Mouse (Mus musculus) liver, postnatal 0 days (tissue): ENCODE measurements at regions not wholly inside any gene's neighbourhood (a gene's known extent, or its start where the extent isn't known, plus 50 kb on each side); places are given as distances from the start of the nearest gene placed in this dataset.

Experiments
- ATAC-seq: fragments of 200-750 bp; cut with Nextera tagmentation; 2 replicates; pipeline ENCODE4 v1.8.0; 2017; ENCODE audit warnings: mild to moderate bottlenecking, moderate library complexity
- DNase-seq: peaks from one replicate; pipeline ENCODE4 v3.0.0-alpha.2; 2016
- H3K27ac ChIP-seq: fragments of 300-500 bp; sonication (generic); 2 replicates; pipeline ENCODE4 v1.5.1; 2014; ENCODE audit warnings: antibody characterized with exemption, moderate library complexity, mild to moderate bottlenecking, low read depth
- H3K27me3 ChIP-seq: fragments of 300-500 bp; sonication (generic); 2 replicates; pipeline ENCODE4 v1.6.1; 2014; ENCODE audit warnings: low read length, control low read depth, mixed read lengths; ENCODE audit not compliant: insufficient read depth
- H3K36me3 ChIP-seq: fragments of 300-500 bp; sonication (generic); replicated peaks from 2 replicates; pipeline ENCODE4 v1.6.1; 2014; ENCODE audit warnings: mild to moderate bottlenecking, control low read depth, low read length, moderate library complexity, mixed read lengths; ENCODE audit not compliant: insufficient read depth
- H3K4me1 ChIP-seq: fragments of 300-500 bp; sonication (generic); 2 replicates; pipeline ENCODE4 v1.6.1; 2014; ENCODE audit warnings: antibody characterized with exemption, mild to moderate bottlenecking, control low read depth; ENCODE audit not compliant: insufficient read depth
- H3K4me2 ChIP-seq: fragments of 300-500 bp; sonication (generic); 2 replicates; pipeline ENCODE4 v1.6.1; 2014; ENCODE audit warnings: low read depth, mild to moderate bottlenecking, low read length, moderate library complexity, mixed read lengths
- H3K4me3 ChIP-seq: fragments of 300-500 bp; sonication (generic); 2 replicates; pipeline ENCODE4 v1.5.1; 2014; ENCODE audit warnings: low read depth, low read length
- H3K9ac ChIP-seq: fragments of 300-500 bp; sonication (generic); replicated peaks from 2 replicates; pipeline ENCODE4 v1.6.1; 2014; ENCODE audit warnings: mild to moderate bottlenecking, moderate library complexity
- H3K9me3 ChIP-seq: fragments of 300-500 bp; sonication (generic); 2 replicates; pipeline ENCODE4 v1.6.1; 2016; ENCODE audit warnings: mild to moderate bottlenecking, control low read depth, low read length, mixed read lengths
- CTCF ChIP-seq: sonication (generic); IDR thresholded peaks from 2 replicates; pipeline ENCODE4 v1.5.1; 2016; ENCODE audit warnings: antibody characterized with exemption, low read depth
- EP300 ChIP-seq: IDR thresholded peaks from 2 replicates; pipeline ENCODE4 v1.6.1; 2016; ENCODE audit warnings: antibody characterized with exemption, low read depth, mild to moderate bottlenecking
- WGBS: fragments of 180-500 bp; shearing (Covaris S2); extraction: QIAGEN DNeasy Blood & Tissue Kit; methylation state at CpG from one replicate; pipeline ENCODE4 v1.1.7; 2014; ENCODE audit not compliant: insufficient replicate concordance; 5-methylcytosine and 5-hydroxymethylcytosine counted together

- no peak for DNase-seq
- TF ChIP-seq EP300, result no peak
- TF ChIP-seq CTCF, result no peak
- no peaks in the 10 kb centered on the region for H3K36me3 ChIP-seq
- no peaks in the 10 kb centered on the region for H3K9me3 ChIP-seq
- H3K9ac ChIP-seq, result no peak overlapping the region
- H3K4me2 ChIP-seq, result no peak overlapping the region
- no peaks in the 10 kb centered on the region for H3K27me3 ChIP-seq
- no peaks in the 10 kb centered on the region for H3K4me1 ChIP-seq
- no peak for ATAC-seq
- H3K4me3 ChIP-seq, result no peak overlapping the region
- no peak overlapping the region for H3K27ac ChIP-seq
- 59% methylated on average over 4 of the region's 4 CpGs for WGBS
Observed at GRCm38 (mm10) chr15:52156779-52157178, 1727.9 kb upstream of the Gm7489 start.

GRCm38 (mm10) chr15:52160181-52161088 lies 1724.3 kb upstream of the Gm7489 start:
- H3K4me3 ChIP-seq, result no peak overlapping the region
- H3K36me3 ChIP-seq, result no peaks in the 10 kb centered on the region
- WGBS, result 23% methylated on average over 18 of the region's 18 CpGs
- no peaks in the 10 kb centered on the region for H3K4me1 ChIP-seq
- 0 out of 2 replicates have a peak overlapping the region, but pooled peaks have one; percentile 24 for H3K4me2 ChIP-seq
- DNase-seq (peak; percentile 73), ATAC-seq (peak; percentile 71)
- TF ChIP-seq CTCF, result peak; percentile 81
- no peak for TF ChIP-seq EP300
- no peaks in the 10 kb centered on the region for H3K27me3 ChIP-seq
- H3K27ac ChIP-seq, result no peak overlapping the region
- H3K9me3 ChIP-seq, result no peaks in the 10 kb centered on the region
- H3K9ac ChIP-seq, result no peak overlapping the region

- H3K4me1 ChIP-seq, result no peaks in the 10 kb centered on the region
- no peak overlapping the region for H3K9ac ChIP-seq
- DNase-seq (no peak), ATAC-seq (peak; percentile 63)
- no peak overlapping the region for H3K4me2 ChIP-seq
- no peaks in the 10 kb centered on the region for H3K9me3 ChIP-seq
- H3K36me3 ChIP-seq, result no peaks in the 10 kb centered on the region
- TF ChIP-seq CTCF, result no peak
- TF ChIP-seq EP300, result no peak
- no peak overlapping the region for H3K4me3 ChIP-seq
- H3K27ac ChIP-seq, result no peak overlapping the region
- H3K27me3 ChIP-seq, result no peaks in the 10 kb centered on the region
- 16% methylated on average over 3 of the region's 3 CpGs for WGBS
Observed at GRCm38 (mm10) chr15:52161089-52161442, 1723.6 kb upstream of the Gm7489 start.

GRCm38 (mm10) chr15:52161568-52162316 lies 1723.0 kb upstream of the Gm7489 start:
- no peaks in the 10 kb centered on the region for H3K9me3 ChIP-seq
- no peak overlapping the region for H3K27ac ChIP-seq
- peaks cover 4% of the 10 kb centered on the region; the same call in 1 of the 2 replicates for H3K4me1 ChIP-seq
- H3K36me3 ChIP-seq, result no peaks in the 10 kb centered on the region
- H3K27me3 ChIP-seq, result no peaks in the 10 kb centered on the region
- H3K4me3 ChIP-seq, result no peak overlapping the region
- ATAC-seq (no peak), DNase-seq (no peak)
- 0 out of 2 replicates have a peak overlapping the region, but pooled peaks have one; percentile 15 for H3K4me2 ChIP-seq
- WGBS, result 47% methylated on average over 19 of the region's 19 CpGs
- no peak for TF ChIP-seq CTCF
- TF ChIP-seq EP300, result no peak
- no peak overlapping the region for H3K9ac ChIP-seq

GRCm38 (mm10) chr15:52166144-52166543 lies 1718.6 kb upstream of the Gm7489 start:
- Histone ChIP-seq H3K36me3 (no peaks in the 10 kb centered on the region), H3K27me3 (no peaks in the 10 kb centered on the region), H3K9me3 (no peaks in the 10 kb centered on the region), H3K4me2 (peak overlapping the region; percentile 40), H3K9ac (no peak overlapping the region), H3K27ac (peak overlapping the region; percentile 44; the same call in 1 of the 2 replicates), H3K4me1 (peaks cover 15% of the 10 kb centered on the region), H3K4me3 (no peak overlapping the region)
- ATAC-seq (peak; percentile 48), DNase-seq (no peak)
- 58% methylated on average over 4 of the region's 4 CpGs for WGBS
- TF ChIP-seq EP300 (no peak), CTCF (no peak)
